Mouse (Mus musculus) right cerebral cortex, adult 18-20 months (tissue): ENCODE measurements at regions not wholly inside any gene's neighbourhood (a gene's known extent, or its start where the extent isn't known, plus 50 kb on each side); places are given as distances from the start of the nearest gene placed in this dataset.
A peak's percentile ranks its signal among the peaks of the same experiment; 100 is the strongest.
"Not testable (repeated sequence)": the region's sequence is repeated elsewhere in the genome, so short reads cannot be mapped to it uniquely, and the experiment has no call there.

Experiments
- DNase-seq: peaks from one replicate; pipeline ENCODE4 v3.0.0; 2022; ENCODE audit warnings: mixed read lengths

GRCm38 (mm10) chr4:25065347-25065746 lies 99.1 kb downstream of the Gpr63 start:
- DNase-seq, result peak; percentile 6

- not testable (repeated sequence) for DNase-seq
Observed at GRCm38 (mm10) chr4:25092731-25093130, 126.5 kb downstream of the Gpr63 start.

DNA sequence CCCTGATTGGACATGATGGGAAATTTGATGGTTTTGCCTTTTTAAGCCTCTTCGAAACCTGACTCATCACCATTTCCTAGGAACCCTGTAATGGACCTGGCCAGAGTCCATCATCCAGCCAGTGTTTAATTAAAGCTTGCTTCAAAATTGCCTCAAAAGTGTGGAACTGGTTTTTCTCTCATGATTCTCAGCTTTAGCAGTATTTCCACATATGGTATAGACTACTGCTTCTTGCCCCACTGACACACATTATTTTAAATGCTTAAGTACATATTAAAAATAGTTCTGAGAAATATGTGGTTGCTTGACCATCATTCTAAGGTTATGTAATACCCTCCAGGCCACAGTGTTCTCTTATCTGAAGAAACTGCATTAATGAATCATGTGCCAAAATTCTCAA lies 135.3 kb downstream of the Gpr63 start:
- DNase-seq, result no peak

- DNase-seq, result no peak
Observed at GRCm38 (mm10) chr4:25141259-25141658, 101.4 kb downstream of the Fhl5 start.
